Mouse (Mus musculus) bone marrow, adult 2 months (tissue): ENCODE data around the gene Xrcc4.

Source experiments
- CTCF ChIP-seq: fragments of 200-500 bp; IDR thresholded peaks from 2 replicates; pipeline ENCODE4 v1.5.1; 2011; ENCODE audit warnings: low read length, control low read depth; ENCODE audit not compliant: control insufficient read depth, insufficient read depth
- POLR2A ChIP-seq: fragments of 200-500 bp; IDR thresholded peaks from 2 replicates; pipeline ENCODE4 v1.6.1; 2011; ENCODE audit warnings: low read depth, mild to moderate bottlenecking, control low read depth, low read length, borderline replicate concordance; ENCODE audit not compliant: control insufficient read depth

GRCm38 (mm10) chr13:90032977-90033376 is 56.4 kb downstream of the Xrcc4 start:
- TF ChIP-seq CTCF (no peak), POLR2A (no peak)
